Mouse (Mus musculus) forebrain, embryonic 13.5 days (tissue): ENCODE measurements at regions not wholly inside any gene's neighbourhood (a gene's known extent, or its start where the extent isn't known, plus 50 kb on each side); places are given as distances from the start of the nearest gene placed in this dataset.

ENCODE experiments used
- ATAC-seq: fragments of 200-750 bp; cut with Nextera tagmentation; 2 replicates; pipeline ENCODE4 v1.8.0; 2017
- H3K27ac ChIP-seq: fragments of 300-500 bp; sonication (generic); 2 replicates; pipeline ENCODE4 v1.5.1; 2015; ENCODE audit warnings: inconsistent platforms, mild to moderate bottlenecking, moderate library complexity
- H3K27me3 ChIP-seq: fragments of 300-500 bp; sonication (generic); 2 replicates; pipeline ENCODE4 v1.6.1; 2015; ENCODE audit warnings: mild to moderate bottlenecking, inconsistent platforms
- H3K36me3 ChIP-seq: fragments of 300-500 bp; sonication (generic); 2 replicates; pipeline ENCODE4 v1.6.1; 2015; ENCODE audit warnings: mild to moderate bottlenecking, inconsistent platforms; ENCODE audit not compliant: poor library complexity, severe bottlenecking
- H3K4me1 ChIP-seq: fragments of 300-500 bp; sonication (generic); 2 replicates; pipeline ENCODE4 v1.6.1; 2015; ENCODE audit warnings: inconsistent platforms
- H3K4me2 ChIP-seq: fragments of 300-500 bp; sonication (generic); 2 replicates; pipeline ENCODE4 v1.6.1; 2015; ENCODE audit warnings: inconsistent platforms, mild to moderate bottlenecking, moderate library complexity
- H3K4me3 ChIP-seq: fragments of 300-500 bp; sonication (generic); 2 replicates; pipeline ENCODE4 v1.5.1; 2015; ENCODE audit warnings: mild to moderate bottlenecking, inconsistent platforms
- H3K9ac ChIP-seq: fragments of 300-500 bp; sonication (generic); 2 replicates; pipeline ENCODE4 v1.6.1; 2015; ENCODE audit warnings: mild to moderate bottlenecking, inconsistent platforms
- H3K9me3 ChIP-seq: fragments of 300-500 bp; sonication (generic); replicated peaks from 2 replicates; pipeline ENCODE4 v1.6.1; 2016; ENCODE audit warnings: inconsistent platforms
- WGBS: fragments of 180-500 bp; shearing (Covaris S2); methylation state at CpG from one replicate; pipeline ENCODE4 v1.1.7; 2015; 5-methylcytosine and 5-hydroxymethylcytosine counted together

DNA sequence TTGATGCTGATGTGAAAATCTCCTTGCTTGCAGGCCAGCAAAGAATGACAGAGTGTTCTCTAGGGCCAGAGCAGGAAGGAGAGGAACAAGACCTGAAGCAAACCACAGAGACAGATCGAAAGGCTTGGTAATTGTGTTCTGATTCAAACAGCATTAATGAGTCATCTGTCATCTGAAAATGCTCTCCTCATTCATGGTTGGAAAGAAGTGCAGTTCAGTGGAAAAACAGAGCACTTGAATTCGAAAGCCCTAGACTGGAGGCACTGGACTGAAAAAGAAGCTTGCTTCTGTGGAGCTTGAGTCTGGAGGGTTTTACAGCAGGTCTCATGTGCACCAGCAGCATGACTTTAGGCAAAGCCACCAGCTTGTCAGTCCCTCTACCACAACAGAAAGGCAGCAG is 374.3 kb upstream of the B430305J03Rik start:
- H3K9me3 ChIP-seq: no peaks in the 10 kb centered on the region
- no peak for ATAC-seq
- H3K9ac ChIP-seq: no peak overlapping the region
- no peak overlapping the region for H3K4me3 ChIP-seq
- 30% methylated on average over 2 of the region's 2 CpGs for WGBS
- H3K27me3 ChIP-seq: no peaks in the 10 kb centered on the region
- no peak overlapping the region for H3K27ac ChIP-seq
- H3K36me3 ChIP-seq: no peaks in the 10 kb centered on the region
- H3K4me2 ChIP-seq: no peak overlapping the region
- peaks cover 6% of the 10 kb centered on the region; the same call in 1 of the 2 replicates for H3K4me1 ChIP-seq

DNA sequence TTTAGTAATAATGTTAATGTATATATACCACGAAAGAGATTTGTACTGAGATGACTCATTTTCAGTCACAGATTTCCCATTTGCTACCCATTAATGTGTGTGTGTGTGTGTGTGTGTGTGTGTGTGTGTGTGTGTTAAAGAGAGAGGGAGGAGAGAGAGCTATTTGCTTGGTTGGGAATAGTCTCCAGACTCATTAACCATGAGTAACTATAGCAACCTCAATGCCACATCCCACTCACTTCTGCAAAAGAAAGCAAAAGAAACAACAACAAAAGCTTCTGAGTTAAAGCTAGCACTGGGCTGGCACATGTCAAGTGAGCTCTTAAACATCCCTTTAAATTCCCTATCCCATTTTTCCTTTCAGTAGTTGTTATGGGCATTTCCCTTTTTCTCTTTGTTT is 372.8 kb upstream of the B430305J03Rik start:
- Histone ChIP-seq H3K4me1 (peaks cover 6% of the 10 kb centered on the region; the same call in 1 of the 2 replicates), H3K9ac (no peak overlapping the region), H3K9me3 (no peaks in the 10 kb centered on the region), H3K27me3 (no peaks in the 10 kb centered on the region), H3K4me3 (no peak overlapping the region), H3K4me2 (no peak overlapping the region), H3K36me3 (no peaks in the 10 kb centered on the region), H3K27ac (no peak overlapping the region)
- WGBS: 56% methylated on average over 1 of the region's 1 CpGs
- ATAC-seq: peak; percentile 58

DNA sequence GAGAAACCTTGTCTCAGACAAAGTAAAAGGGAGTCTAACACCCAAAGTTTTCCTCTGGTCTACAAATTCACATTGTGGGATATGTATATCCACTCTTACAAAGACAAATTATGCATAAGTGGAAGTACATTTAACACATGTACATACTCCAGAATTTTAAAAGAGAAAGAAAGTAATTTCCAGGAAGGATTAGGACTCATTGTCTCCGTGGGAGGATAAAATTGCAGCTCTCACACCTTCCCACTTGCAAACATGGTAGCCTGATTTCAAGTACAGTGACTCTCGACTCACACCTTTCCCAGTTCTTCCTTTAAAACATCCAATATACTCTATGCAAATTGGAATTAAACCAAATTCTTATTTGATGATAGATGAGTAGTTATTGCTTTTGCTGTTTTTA is 351.0 kb upstream of the B430305J03Rik start:
- no peak for ATAC-seq
- no peak overlapping the region for H3K4me3 ChIP-seq
- no peaks in the 10 kb centered on the region for H3K4me1 ChIP-seq
- H3K9me3 ChIP-seq: no peaks in the 10 kb centered on the region
- no peak overlapping the region for H3K9ac ChIP-seq
- no peak overlapping the region for H3K4me2 ChIP-seq
- no peak overlapping the region for H3K27ac ChIP-seq
- no peaks in the 10 kb centered on the region for H3K27me3 ChIP-seq
- H3K36me3 ChIP-seq: no peaks in the 10 kb centered on the region
- 67% methylated on average over 2 of the region's 2 CpGs for WGBS

DNA sequence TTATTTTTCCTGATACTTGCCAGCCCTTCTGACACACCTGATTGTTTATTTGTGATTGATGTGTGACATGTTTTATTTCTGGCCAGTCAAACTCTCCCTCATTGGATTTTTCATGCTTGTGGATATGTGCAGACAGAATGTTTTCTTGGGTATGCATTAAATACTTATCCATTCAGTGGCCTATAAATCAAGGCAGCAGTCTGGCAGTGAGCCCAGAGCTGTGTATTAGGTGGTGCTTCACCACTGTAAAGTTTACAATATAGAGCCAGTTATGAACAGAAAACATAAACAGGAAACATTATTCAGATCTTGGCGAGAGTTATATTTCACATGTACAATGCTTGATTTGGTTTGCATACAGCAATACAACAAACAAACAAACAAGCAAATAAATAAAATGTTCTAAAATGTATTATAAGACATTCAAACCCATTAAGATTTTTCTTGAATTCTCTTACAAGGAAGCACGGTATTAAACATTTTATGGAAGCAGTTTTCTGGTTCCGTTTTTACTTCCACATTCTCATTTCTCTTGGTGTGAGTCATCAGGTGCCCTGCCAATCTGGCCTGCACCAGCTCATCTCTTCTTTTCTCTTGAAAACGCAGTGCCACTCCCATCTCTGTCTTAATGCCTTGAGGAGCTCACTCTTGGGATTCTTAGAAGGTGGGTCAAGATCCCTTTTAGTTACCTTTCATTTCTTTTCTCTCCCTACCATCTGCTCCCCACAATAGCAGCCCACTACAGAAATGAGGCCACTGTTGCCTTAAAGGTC is 322.4 kb upstream of the B430305J03Rik start:
- H3K9ac ChIP-seq: no peak overlapping the region
- no peak for ATAC-seq
- H3K9me3 ChIP-seq: no peaks in the 10 kb centered on the region
- no peaks in the 10 kb centered on the region for H3K4me1 ChIP-seq
- no peaks in the 10 kb centered on the region for H3K27me3 ChIP-seq
- 80% methylated on average over 4 of the region's 4 CpGs for WGBS
- no peaks in the 10 kb centered on the region for H3K36me3 ChIP-seq
- H3K27ac ChIP-seq: no peak overlapping the region
- H3K4me2 ChIP-seq: no peak overlapping the region
- H3K4me3 ChIP-seq: no peak overlapping the region

DNA sequence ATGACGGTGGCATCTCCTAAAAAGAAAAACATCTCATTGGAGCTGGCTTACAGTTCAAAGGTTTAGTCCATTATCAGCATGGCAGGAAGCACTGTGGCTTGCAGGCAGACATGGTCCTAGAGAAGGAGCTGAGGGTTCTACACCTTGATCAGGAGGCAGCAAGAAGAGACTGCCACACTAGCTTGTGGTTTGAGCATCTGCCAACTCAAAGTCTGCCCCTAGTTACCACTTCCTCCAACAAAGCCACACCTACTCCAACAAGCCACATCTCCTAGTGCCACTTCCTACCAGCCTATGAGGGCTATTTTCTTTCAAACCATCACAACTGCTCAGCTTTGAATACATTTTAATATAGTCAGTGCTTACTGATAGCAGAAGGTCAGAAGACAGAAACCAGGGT is 305.1 kb upstream of the B430305J03Rik start:
- H3K9me3 ChIP-seq: no peaks in the 10 kb centered on the region
- no peak for ATAC-seq
- no peak overlapping the region for H3K4me3 ChIP-seq
- no peak overlapping the region for H3K4me2 ChIP-seq
- 88% methylated on average over 1 of the region's 1 CpGs for WGBS
- no peak overlapping the region for H3K9ac ChIP-seq
- no peaks in the 10 kb centered on the region for H3K4me1 ChIP-seq
- no peaks in the 10 kb centered on the region for H3K36me3 ChIP-seq
- no peak overlapping the region for H3K27ac ChIP-seq
- H3K27me3 ChIP-seq: no peaks in the 10 kb centered on the region

DNA sequence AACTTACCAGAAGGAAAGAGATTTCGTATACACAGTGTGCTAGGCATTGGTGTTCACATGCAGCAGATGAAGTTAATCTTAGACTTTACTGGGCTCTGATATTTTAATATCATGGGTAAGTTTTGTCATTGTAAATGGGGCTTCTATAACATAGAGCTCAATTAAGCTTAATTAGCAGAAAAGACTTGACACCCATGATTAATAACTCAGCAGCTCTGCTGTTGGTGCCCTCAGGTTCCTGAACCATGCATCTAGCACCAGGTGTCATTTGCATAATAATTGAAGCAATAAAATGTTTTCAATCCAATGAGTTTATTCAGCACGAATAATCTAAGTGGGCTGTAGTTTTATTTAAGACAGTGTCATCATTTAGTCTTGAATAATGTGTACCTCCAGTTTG is 290.4 kb upstream of the B430305J03Rik start:
- Histone ChIP-seq H3K27ac (no peak overlapping the region), H3K9ac (no peak overlapping the region), H3K36me3 (no peaks in the 10 kb centered on the region), H3K4me2 (no peak overlapping the region), H3K4me3 (no peak overlapping the region), H3K9me3 (no peaks in the 10 kb centered on the region), H3K27me3 (no peaks in the 10 kb centered on the region), H3K4me1 (no peaks in the 10 kb centered on the region)
- 55% methylated on average over 2 of the region's 2 CpGs for WGBS
- ATAC-seq: no peak

DNA sequence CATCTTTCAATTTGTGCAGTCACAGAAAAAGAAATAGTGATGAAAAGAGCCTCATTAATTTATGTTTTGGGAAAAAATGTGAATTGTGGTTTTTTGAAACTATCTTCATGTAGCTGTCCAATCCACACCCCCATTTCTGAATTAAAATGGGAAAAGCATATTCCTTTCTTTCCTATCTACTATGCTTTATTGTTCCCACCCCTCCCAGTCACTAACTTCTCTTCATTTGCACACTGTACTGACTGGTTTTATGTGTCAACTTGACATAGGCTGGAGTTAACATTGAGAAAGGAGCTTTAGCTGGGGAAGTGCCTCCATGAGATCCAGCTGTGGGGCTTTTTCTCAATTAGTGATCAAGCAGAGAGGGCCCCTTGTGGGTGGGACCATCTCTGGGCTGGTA is 262.8 kb upstream of the B430305J03Rik start:
- Histone ChIP-seq H3K9ac (no peak overlapping the region), H3K4me1 (no peaks in the 10 kb centered on the region), H3K4me3 (no peak overlapping the region), H3K27ac (no peak overlapping the region), H3K27me3 (no peaks in the 10 kb centered on the region), H3K4me2 (no peak overlapping the region), H3K9me3 (no peaks in the 10 kb centered on the region), H3K36me3 (no peaks in the 10 kb centered on the region)
- ATAC-seq: no peak

DNA sequence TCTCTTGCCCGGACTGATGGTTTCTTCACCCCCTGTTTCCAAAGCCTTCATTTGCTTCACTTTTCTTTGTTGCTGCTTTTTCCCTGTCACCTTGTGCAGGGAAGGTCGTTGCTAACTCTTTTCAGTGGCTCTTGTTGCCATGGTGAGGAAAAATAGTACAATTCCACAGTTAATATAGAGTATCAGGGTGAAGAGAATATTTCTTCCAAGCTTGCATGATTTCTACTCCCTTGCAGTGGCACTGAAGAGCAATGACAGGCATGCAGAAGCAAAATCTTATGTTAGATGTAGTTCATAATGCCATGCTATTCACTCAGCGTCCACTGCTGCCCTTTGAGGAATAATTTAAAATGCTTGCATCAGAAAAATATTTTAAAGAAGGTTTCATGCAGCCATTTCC is 262.3 kb upstream of the B430305J03Rik start:
- Histone ChIP-seq H3K4me3 (no peak overlapping the region), H3K36me3 (no peaks in the 10 kb centered on the region), H3K27me3 (no peaks in the 10 kb centered on the region), H3K27ac (no peak overlapping the region), H3K4me2 (no peak overlapping the region), H3K9ac (no peak overlapping the region), H3K9me3 (no peaks in the 10 kb centered on the region), H3K4me1 (no peaks in the 10 kb centered on the region)
- ATAC-seq: 0 out of 2 replicates have a peak, but pooled peaks have one; percentile 13
- 47% methylated on average over 3 of the region's 3 CpGs for WGBS

DNA sequence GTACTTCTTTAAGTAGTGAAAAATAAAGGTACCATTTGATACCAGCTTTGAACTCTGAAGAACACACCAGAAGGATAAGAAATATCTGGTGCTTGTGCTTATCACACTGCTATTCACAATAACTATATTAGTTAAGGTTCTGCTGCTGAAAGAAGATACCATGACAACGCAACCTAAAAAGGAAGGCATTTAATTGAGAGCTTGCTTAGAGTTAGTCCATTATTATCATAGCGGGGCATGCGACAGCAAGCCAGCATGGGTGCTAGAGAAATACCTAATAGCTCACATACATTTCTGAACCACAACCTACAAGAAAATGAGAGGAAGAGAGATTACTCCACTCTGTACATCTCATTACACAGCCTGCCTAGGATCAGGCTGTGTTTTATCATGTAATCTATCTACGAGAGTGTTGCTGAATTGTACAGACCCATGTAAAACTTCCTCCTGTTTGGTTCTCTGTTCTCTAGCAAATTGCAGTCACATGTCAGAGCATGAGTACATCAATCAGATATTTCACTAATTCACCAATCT is 258.3 kb upstream of the B430305J03Rik start:
- Histone ChIP-seq H3K4me2 (no peak overlapping the region), H3K27ac (no peak overlapping the region), H3K9ac (no peak overlapping the region), H3K9me3 (no peaks in the 10 kb centered on the region), H3K4me1 (no peaks in the 10 kb centered on the region), H3K36me3 (no peaks in the 10 kb centered on the region), H3K4me3 (no peak overlapping the region), H3K27me3 (no peaks in the 10 kb centered on the region)
- no peak for ATAC-seq
- WGBS: 47% methylated on average over 4 of the region's 4 CpGs

DNA sequence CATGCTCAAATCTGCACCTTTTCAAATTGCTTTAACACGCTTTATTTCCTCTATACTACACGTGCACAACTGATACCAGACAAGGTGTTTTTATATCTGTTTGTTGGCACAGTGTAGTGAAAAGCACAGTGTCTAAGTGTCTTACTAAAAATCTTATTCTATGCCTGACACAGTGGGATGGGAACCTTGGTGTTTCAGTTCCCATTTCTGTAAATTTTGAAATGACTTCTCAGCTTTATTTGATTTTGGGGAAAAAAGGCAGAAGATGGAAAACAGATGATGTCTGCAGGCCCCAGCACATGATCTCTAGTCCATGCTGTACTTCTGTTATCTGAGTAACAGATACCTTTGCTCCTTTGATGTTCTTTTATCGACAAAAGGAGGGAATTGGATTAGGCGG is 239.7 kb upstream of the B430305J03Rik start:
- no peak overlapping the region for H3K4me2 ChIP-seq
- H3K27me3 ChIP-seq: no peaks in the 10 kb centered on the region
- no peaks in the 10 kb centered on the region for H3K9me3 ChIP-seq
- no peak overlapping the region for H3K4me3 ChIP-seq
- H3K9ac ChIP-seq: no peak overlapping the region
- no peak for ATAC-seq
- H3K36me3 ChIP-seq: no peaks in the 10 kb centered on the region
- no peaks in the 10 kb centered on the region for H3K4me1 ChIP-seq
- 83% methylated on average over 4 of the region's 4 CpGs for WGBS
- no peak overlapping the region for H3K27ac ChIP-seq

DNA sequence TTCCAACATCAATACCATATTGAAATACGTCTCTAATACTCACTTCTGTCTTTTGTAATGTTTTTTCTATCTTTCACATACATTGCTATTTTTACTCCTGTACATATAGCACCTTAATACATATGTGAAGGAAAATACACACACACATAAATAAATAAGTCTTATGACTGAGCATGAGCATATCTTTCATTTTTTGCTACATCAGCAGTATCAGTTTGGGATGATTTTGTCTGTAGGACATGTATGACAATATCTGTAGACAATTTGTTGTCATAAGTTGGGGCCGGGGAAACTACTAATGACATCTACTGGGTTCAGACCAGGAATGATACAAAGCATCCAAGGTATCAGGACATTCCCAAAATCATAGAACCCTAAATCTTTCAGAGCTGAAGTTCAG is 237.1 kb upstream of the B430305J03Rik start:
- Histone ChIP-seq H3K9ac (no peak overlapping the region), H3K27ac (no peak overlapping the region), H3K9me3 (no peaks in the 10 kb centered on the region), H3K4me2 (no peak overlapping the region), H3K4me1 (no peaks in the 10 kb centered on the region), H3K27me3 (no peaks in the 10 kb centered on the region), H3K36me3 (no peaks in the 10 kb centered on the region), H3K4me3 (no peak overlapping the region)
- 88% methylated on average over 2 of the region's 2 CpGs for WGBS
- no peak for ATAC-seq

DNA sequence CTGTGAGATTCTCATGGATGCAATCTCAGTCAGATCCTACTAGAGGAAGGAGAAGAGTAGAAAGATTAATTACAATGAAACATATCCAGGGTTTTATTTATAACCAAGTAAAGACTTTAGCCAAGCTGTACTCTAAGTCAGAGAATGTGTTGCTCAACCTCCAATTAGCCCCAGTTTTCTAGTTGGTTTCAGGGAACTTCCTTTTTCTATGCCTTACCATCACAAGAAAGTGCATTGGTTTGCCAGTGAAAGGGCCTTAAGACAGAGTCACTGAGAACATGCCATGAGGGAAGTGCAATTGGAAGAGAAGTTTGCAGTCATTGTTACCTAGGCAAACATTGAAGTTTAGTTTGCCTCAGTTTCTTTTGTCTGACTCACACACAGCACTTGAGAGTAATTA is 229.8 kb upstream of the B430305J03Rik start:
- ATAC-seq: no peak
- H3K27me3 ChIP-seq: no peaks in the 10 kb centered on the region
- no peaks in the 10 kb centered on the region for H3K36me3 ChIP-seq
- no peaks in the 10 kb centered on the region for H3K9me3 ChIP-seq
- no peaks in the 10 kb centered on the region for H3K4me1 ChIP-seq
- no peak overlapping the region for H3K9ac ChIP-seq
- no peak overlapping the region for H3K4me2 ChIP-seq
- H3K27ac ChIP-seq: no peak overlapping the region
- H3K4me3 ChIP-seq: no peak overlapping the region

DNA sequence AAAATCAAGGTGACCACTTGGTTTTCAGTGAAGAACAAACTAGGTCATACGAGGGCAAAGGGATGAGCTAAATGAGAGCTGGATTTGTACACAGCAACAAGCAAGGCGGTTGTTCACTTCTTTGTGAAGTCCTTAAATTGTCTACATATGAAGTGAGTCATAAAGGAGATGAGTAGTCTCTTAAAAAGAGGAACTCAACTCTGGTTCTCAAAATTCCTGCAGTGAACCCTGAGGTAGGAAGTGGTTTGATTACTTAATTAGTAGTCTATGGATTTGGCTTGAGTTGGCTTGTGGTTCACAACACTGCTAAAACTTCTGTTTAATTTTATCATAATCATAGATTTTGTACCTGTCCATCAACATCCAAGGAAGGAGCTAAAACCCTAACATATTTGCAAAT is 226.6 kb upstream of the B430305J03Rik start:
- H3K4me2 ChIP-seq: no peak overlapping the region
- H3K9ac ChIP-seq: no peak overlapping the region
- no peaks in the 10 kb centered on the region for H3K36me3 ChIP-seq
- H3K4me3 ChIP-seq: no peak overlapping the region
- no peak overlapping the region for H3K27ac ChIP-seq
- WGBS: 92% methylated on average over 2 of the region's 2 CpGs
- H3K9me3 ChIP-seq: no peaks in the 10 kb centered on the region
- H3K4me1 ChIP-seq: no peaks in the 10 kb centered on the region
- ATAC-seq: no peak
- H3K27me3 ChIP-seq: no peaks in the 10 kb centered on the region
